Mouse (Mus musculus): ENCODE measurements around the gene Trp53i13. TPM values are rescaled to one million over a fixed set of nuclear protein-coding genes. Genes with fewer than 3 reads are reported as not detected.

The Trp53i13 gene
- total and polyA plus RNA-seq, 2 experiments from 2014 or later: 7.5 to 11.5 TPM

DNA sequence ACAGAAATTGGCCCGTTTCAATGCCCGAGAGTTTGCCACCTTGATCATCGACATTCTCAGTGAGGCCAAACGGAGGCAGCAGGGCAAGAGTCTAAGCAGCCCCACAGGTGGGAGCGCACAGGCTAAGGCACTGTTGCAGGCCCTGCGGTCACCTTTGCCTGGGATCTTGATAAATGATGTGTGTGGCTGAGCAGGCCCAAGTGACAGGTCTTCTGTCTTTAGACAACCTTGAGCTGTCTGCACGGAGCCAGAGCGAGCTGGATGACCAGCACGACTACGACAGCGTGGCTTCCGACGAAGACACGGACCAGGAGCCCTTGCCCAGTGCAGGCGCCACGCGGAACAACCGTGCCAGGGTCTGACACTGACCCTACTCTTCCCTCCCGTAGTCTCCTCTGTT is 11.4 kb downstream of the Trp53i13 start:
- ATAC-seq (ENCODE audit: low FRiP score): no peak
- Histone ChIP-seq H3K27me3 (ENCODE audit: insufficient read depth, low read length) (no peaks in the 10 kb centered on the region), H3K4me2 (ENCODE audit: low read depth, low read length, poor library complexity, severe bottlenecking) (no peak overlapping the region), H3K27ac (ENCODE audit: low read depth, low read length) (no peak overlapping the region), H3K4me1 (ENCODE audit: insufficient read depth, low read length) (peaks cover 3% of the 10 kb centered on the region; the same call in 1 of the 2 replicates), H3K9me3 (ENCODE audit: low read length) (no peaks in the 10 kb centered on the region), H3K36me3 (ENCODE audit: insufficient read depth, low read length) (peaks cover 69% of the 10 kb centered on the region), H3K9ac (replicated peaks; ENCODE audit: low read length, poor library complexity, severe bottlenecking) (no peak overlapping the region), H3K4me3 (ENCODE audit: low read depth, low read length) (no peak overlapping the region)
- 96% methylated on average over 19 of the region's 19 CpGs for WGBS
- no peak for DNase-seq (ENCODE audit: low spot score)
- no peak for TF ChIP-seq CTCF (IDR thresholded peaks at IDR 0.05)

DNA sequence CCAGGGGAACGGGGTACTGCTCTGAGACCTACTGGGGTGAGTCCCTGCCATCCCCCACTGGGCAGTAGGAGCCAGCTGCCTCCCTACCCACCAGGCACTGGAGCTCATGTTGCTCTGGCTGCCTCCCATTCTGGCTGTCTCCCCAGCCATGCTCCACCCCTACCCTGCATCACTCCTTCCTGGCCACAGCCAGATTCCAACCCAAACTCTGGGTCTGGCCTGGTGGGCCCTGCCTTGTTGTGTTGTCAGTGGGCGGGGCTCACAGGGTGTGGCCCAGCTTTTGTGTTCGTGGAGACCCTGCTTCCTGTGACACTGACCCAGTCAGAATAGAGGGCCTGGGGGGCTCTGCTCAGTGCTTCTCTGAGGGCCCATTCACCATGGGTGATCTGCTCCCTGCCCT is 12.3 kb downstream of the Trp53i13 start:
- Histone ChIP-seq H3K27ac (ENCODE audit: low read depth, low read length) (no peak overlapping the region), H3K36me3 (ENCODE audit: insufficient read depth, low read length) (peaks cover 72% of the 10 kb centered on the region), H3K9ac (replicated peaks; ENCODE audit: low read length, poor library complexity, severe bottlenecking) (no peak overlapping the region), H3K27me3 (ENCODE audit: insufficient read depth, low read length) (no peaks in the 10 kb centered on the region), H3K4me3 (ENCODE audit: low read depth, low read length) (no peak overlapping the region), H3K9me3 (ENCODE audit: low read length) (no peaks in the 10 kb centered on the region), H3K4me2 (ENCODE audit: low read depth, low read length, poor library complexity, severe bottlenecking) (no peak overlapping the region), H3K4me1 (ENCODE audit: insufficient read depth, low read length) (peaks cover 3% of the 10 kb centered on the region; the same call in 1 of the 2 replicates)
- no peak for TF ChIP-seq CTCF (IDR thresholded peaks at IDR 0.05)
- no peak for ATAC-seq (ENCODE audit: low FRiP score)
- 65% methylated on average over 3 of the region's 3 CpGs for WGBS
- no peak for DNase-seq (ENCODE audit: low spot score)

DNA sequence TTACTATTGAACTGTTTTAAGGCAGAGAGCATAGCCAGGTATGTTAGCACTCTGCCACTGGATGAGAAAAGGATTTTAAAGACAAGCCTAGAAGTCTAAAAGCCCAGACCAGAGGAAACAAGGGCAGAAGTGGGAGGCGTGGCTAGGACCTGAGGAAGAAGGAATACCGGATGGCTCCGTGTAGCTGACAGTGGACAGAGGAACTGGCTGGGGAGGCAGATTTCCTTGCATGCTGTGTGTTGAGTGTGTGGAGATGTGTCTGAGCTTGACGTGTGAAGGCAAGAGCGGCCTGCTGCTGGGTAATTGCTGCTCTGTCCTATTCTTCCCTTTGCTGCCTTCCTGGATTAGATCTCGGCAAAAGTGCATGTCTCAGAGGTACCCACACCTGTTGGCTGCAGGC is 13.3 kb downstream of the Trp53i13 start:
- 87% methylated on average over 6 of the region's 6 CpGs for WGBS
- ATAC-seq (ENCODE audit: low FRiP score): no peak
- no peak overlapping the region for H3K27ac ChIP-seq (ENCODE audit: low read depth, low read length)

DNA sequence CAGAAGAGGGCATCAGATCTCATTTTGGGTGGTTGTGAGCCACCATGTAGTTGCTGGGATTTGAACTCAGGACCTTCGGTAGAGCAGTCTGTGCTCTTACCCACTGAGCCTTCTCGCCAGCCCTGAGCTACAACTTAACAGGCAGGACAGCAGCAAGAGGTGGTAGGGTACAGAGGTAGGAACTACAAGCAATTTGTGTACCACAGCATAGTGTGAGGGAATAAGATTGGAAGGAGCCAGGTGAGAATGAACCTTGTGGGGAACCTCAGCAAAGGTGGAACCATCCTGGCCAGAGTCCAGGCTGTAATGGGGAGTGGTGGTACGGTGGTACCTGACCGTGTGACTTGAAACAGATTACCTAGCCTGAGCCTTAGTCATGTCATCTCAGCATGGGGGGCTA is 13.8 kb downstream of the Trp53i13 start:
- no peak overlapping the region for H3K27ac ChIP-seq (ENCODE audit: low read depth, low read length)
- H3K4me2 ChIP-seq (ENCODE audit: low read depth, low read length, poor library complexity, severe bottlenecking): no peak overlapping the region
- peaks cover 67% of the 10 kb centered on the region for H3K36me3 ChIP-seq (ENCODE audit: insufficient read depth, low read length)
- no peaks in the 10 kb centered on the region for H3K27me3 ChIP-seq (ENCODE audit: insufficient read depth, low read length)
- no peak overlapping the region for H3K9ac ChIP-seq (replicated peaks; ENCODE audit: low read length, poor library complexity, severe bottlenecking)
- WGBS: 91% methylated on average over 4 of the region's 4 CpGs
- H3K4me3 ChIP-seq (ENCODE audit: low read depth, low read length): no peak overlapping the region
- DNase-seq (ENCODE audit: low spot score) (no peak), ATAC-seq (ENCODE audit: low FRiP score) (no peak)
- H3K4me1 ChIP-seq (ENCODE audit: insufficient read depth, low read length): no peaks in the 10 kb centered on the region
- no peaks in the 10 kb centered on the region for H3K9me3 ChIP-seq (ENCODE audit: low read length)
- no peak for TF ChIP-seq CTCF (IDR thresholded peaks at IDR 0.05)

More for the DNA sequence above, 13.3 kb downstream of the Trp53i13 start:
- peaks cover 72% of the 10 kb centered on the region for H3K36me3 ChIP-seq (ENCODE audit: insufficient read depth, low read length)
- DNase-seq (ENCODE audit: low spot score): no peak
- H3K27me3 ChIP-seq (ENCODE audit: insufficient read depth, low read length): no peaks in the 10 kb centered on the region
- H3K4me2 ChIP-seq (ENCODE audit: low read depth, low read length, poor library complexity, severe bottlenecking): no peak overlapping the region
- H3K4me3 ChIP-seq (ENCODE audit: low read depth, low read length): no peak overlapping the region
- H3K9me3 ChIP-seq (ENCODE audit: low read length): no peaks in the 10 kb centered on the region
- no peaks in the 10 kb centered on the region for H3K4me1 ChIP-seq (ENCODE audit: insufficient read depth, low read length)
- H3K9ac ChIP-seq (replicated peaks; ENCODE audit: low read length, poor library complexity, severe bottlenecking): no peak overlapping the region
- no peak for TF ChIP-seq CTCF (IDR thresholded peaks at IDR 0.05)

DNA sequence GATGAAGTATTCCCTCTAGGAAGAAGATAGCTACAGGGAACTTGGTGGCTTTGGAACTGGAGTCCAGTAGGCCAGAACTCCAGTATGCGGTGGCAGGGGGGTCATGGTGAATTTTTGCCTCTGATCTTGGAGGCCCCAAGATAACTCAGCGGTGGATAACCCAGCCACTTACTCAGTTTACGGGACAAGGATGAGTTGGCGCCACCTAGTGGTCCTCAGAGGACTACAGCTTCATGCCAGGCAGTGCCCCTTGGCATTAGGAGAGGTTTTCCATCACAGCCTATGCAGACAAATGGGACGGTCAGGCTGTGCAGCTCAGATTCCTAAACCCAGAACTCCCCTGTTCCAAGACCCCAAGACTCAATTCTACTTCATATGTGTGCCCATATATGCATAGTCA is 14.4 kb downstream of the Trp53i13 start:
- TF ChIP-seq CTCF (IDR thresholded peaks at IDR 0.05): peak; percentile 88
- Histone ChIP-seq H3K9ac (replicated peaks; ENCODE audit: low read length, poor library complexity, severe bottlenecking) (no peak overlapping the region), H3K27me3 (ENCODE audit: insufficient read depth, low read length) (no peaks in the 10 kb centered on the region), H3K4me1 (ENCODE audit: insufficient read depth, low read length) (no peaks in the 10 kb centered on the region), H3K36me3 (ENCODE audit: insufficient read depth, low read length) (peaks cover 62% of the 10 kb centered on the region), H3K9me3 (ENCODE audit: low read length) (no peaks in the 10 kb centered on the region), H3K4me3 (ENCODE audit: low read depth, low read length) (no peak overlapping the region), H3K4me2 (ENCODE audit: low read depth, low read length, poor library complexity, severe bottlenecking) (no peak overlapping the region), H3K27ac (ENCODE audit: low read depth, low read length) (peak overlapping the region; percentile 48; the same call in 1 of the 2 replicates)
- ATAC-seq (ENCODE audit: low FRiP score) (no peak), DNase-seq (ENCODE audit: low spot score) (peak; percentile 88)
- 22% methylated on average over 5 of the region's 5 CpGs for WGBS

DNA sequence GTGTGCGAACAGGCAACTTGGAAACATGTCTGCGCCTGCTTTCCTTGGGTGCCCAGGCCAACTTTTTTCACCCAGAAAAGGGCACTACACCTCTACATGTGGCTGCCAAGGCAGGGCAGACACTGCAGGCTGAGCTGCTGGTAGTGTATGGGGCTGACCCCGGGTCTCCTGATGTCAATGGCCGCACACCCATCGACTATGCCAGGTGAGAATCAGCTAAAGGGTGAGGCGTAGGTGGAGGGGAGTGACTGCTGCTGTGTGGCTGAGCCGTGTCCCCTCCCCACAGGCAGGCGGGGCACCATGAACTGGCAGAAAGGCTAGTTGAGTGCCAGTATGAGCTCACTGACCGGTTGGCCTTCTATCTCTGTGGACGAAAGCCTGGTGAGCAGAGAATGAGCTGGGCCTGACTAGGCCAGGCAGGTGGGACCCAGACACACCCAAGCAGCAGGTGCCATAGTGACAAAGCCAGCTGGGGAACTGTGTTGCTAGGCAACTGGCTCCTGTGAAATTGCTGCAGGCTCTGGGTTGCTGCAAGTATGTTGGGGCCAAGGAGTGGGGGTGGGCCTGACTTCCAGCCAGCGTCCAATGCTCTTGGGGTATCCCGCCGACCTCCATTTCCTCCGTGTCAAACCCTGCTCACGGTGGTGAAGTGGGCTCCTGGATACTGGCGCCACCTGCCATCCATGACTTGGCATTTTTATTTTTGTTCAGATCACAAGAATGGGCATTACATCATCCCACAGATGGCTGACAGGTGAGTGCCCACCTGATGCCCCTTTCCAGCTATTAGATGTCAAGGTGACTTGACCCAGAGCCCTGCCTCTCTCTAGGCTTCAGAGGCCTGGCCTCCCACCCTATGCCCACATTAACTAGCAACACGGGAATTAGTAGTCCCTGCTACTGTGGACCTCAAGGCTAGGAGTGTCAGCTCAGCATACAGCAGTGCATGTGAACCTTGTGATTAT is 15.1 kb downstream of the Trp53i13 start:
- H3K27ac ChIP-seq (ENCODE audit: low read depth, low read length): peak overlapping the region; percentile 48; the same call in 1 of the 2 replicates
- no peak overlapping the region for H3K4me3 ChIP-seq (ENCODE audit: low read depth, low read length)
- WGBS: 71% methylated on average over 17 of the region's 17 CpGs
- no peak overlapping the region for H3K4me2 ChIP-seq (ENCODE audit: low read depth, low read length, poor library complexity, severe bottlenecking)
- H3K27me3 ChIP-seq (ENCODE audit: insufficient read depth, low read length): no peaks in the 10 kb centered on the region
- no peak for TF ChIP-seq CTCF (IDR thresholded peaks at IDR 0.05)
- H3K9me3 ChIP-seq (ENCODE audit: low read length): no peaks in the 10 kb centered on the region
- no peaks in the 10 kb centered on the region for H3K4me1 ChIP-seq (ENCODE audit: insufficient read depth, low read length)
- ATAC-seq (ENCODE audit: low FRiP score) (no peak), DNase-seq (ENCODE audit: low spot score) (no peak)
- no peak overlapping the region; the same call in 1 of the 2 replicates for H3K9ac ChIP-seq (replicated peaks; ENCODE audit: low read length, poor library complexity, severe bottlenecking)
- peaks cover 54% of the 10 kb centered on the region for H3K36me3 ChIP-seq (ENCODE audit: insufficient read depth, low read length)

Data from midbrain, postnatal 0 days (tissue).